Mouse (Mus musculus): ENCODE results near the gene Cngb1. TPM values are rescaled to one million over a fixed set of nuclear protein-coding genes. Genes with fewer than 3 reads are reported as not detected.

Cngb1 gene
- polyA plus RNA-seq (2014; fragmentation: Nextera tagmentation; extraction: Ambion mirVana) = 0.36 TPM in 1 of 2 replicates, not detected in the other

DNA sequence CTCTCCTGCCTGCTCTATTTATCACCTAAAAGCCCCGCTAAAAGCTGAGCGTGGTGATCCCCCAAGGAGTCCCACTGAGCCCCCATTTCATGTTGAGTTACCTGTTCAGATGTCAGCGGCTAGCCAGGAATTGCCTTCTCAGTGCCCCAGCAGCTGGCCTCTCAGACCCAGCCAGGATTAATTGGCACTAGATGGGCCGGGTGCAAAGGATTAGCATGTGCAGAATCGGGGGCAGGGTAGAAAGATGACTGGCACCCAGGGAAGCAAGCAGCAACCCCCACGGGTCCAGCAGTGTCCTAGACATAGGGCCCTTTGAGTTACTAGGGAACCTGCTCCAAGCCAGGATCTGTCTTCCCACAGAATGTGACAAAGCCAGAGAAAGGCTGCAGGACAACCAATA, at the start of gene Cngb1:
Cngb1 (minus strand) TSS at position 155 of the 400 bp plus-strand sequence.
- no peaks in the 10 kb centered on the region for H3K36me3 ChIP-seq (ENCODE audit: control insufficient read depth, insufficient read depth, low read length)
- no peaks in the 10 kb centered on the region for H3K4me1 ChIP-seq (replicated peaks; ENCODE audit: control insufficient read depth, insufficient read depth, low read length)
- no peak within 1 kb of the TSS for H3K4me3 ChIP-seq (ENCODE audit: low read depth, low read length)
- H3K9ac ChIP-seq (ENCODE audit: low read depth, low read length) = no peak within 1 kb of the TSS
- no peaks in the 10 kb centered on the region for H3K27me3 ChIP-seq (replicated peaks; ENCODE audit: control insufficient read depth, insufficient read depth, low read length)
- WGBS = 39% methylated on average over 6 of the region's 6 CpGs
- ATAC-seq (replicated peaks; ENCODE audit: low FRiP score) = no peak
- no peaks in the 10 kb centered on the region for H3K9me3 ChIP-seq (ENCODE audit: control insufficient read depth, low read length)
- no peak for DNase-seq (ENCODE audit: low spot score)
- no peak within 1 kb of the TSS for H3K27ac ChIP-seq (ENCODE audit: low read depth, low read length)
- H3K4me2 ChIP-seq = no peak within 1 kb of the TSS

DNA sequence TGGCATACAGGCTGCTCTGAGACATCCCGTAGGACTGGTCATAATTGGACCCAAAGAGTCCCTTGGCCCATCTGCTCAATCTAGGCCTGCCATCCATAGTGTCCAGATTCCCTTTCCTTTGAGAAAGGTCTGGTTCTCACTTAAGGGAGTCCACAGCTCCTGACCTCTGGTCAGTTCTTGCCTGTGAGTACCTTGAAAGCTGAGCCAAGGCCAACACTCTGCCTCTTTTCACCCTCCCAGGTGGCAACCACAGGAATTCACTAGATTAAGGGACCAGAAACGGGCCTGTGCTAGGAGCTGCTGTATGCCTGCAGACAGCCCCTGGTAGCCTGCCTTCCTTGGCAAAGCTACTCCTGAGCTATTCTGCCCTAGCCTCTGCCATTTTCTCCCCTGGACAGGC, 48.2 kb upstream of the Cngb1 start:
- H3K4me3 ChIP-seq (ENCODE audit: low read depth, low read length) = no peak overlapping the region
- no peak overlapping the region for H3K4me2 ChIP-seq
- DNase-seq (ENCODE audit: low spot score) (no peak), ATAC-seq (replicated peaks; ENCODE audit: low FRiP score) (no peak)
- peaks cover 59% of the 10 kb centered on the region for H3K27me3 ChIP-seq (replicated peaks; ENCODE audit: control insufficient read depth, insufficient read depth, low read length)
- no peaks in the 10 kb centered on the region for H3K36me3 ChIP-seq (ENCODE audit: control insufficient read depth, insufficient read depth, low read length)
- no peaks in the 10 kb centered on the region for H3K9me3 ChIP-seq (ENCODE audit: control insufficient read depth, low read length)
- no peak overlapping the region for H3K9ac ChIP-seq (ENCODE audit: low read depth, low read length)
- no peak overlapping the region for H3K27ac ChIP-seq (ENCODE audit: low read depth, low read length)
- 83% methylated on average over 2 of the region's 2 CpGs for WGBS
- H3K4me1 ChIP-seq (replicated peaks; ENCODE audit: control insufficient read depth, insufficient read depth, low read length) = peaks cover 17% of the 10 kb centered on the region

DNA sequence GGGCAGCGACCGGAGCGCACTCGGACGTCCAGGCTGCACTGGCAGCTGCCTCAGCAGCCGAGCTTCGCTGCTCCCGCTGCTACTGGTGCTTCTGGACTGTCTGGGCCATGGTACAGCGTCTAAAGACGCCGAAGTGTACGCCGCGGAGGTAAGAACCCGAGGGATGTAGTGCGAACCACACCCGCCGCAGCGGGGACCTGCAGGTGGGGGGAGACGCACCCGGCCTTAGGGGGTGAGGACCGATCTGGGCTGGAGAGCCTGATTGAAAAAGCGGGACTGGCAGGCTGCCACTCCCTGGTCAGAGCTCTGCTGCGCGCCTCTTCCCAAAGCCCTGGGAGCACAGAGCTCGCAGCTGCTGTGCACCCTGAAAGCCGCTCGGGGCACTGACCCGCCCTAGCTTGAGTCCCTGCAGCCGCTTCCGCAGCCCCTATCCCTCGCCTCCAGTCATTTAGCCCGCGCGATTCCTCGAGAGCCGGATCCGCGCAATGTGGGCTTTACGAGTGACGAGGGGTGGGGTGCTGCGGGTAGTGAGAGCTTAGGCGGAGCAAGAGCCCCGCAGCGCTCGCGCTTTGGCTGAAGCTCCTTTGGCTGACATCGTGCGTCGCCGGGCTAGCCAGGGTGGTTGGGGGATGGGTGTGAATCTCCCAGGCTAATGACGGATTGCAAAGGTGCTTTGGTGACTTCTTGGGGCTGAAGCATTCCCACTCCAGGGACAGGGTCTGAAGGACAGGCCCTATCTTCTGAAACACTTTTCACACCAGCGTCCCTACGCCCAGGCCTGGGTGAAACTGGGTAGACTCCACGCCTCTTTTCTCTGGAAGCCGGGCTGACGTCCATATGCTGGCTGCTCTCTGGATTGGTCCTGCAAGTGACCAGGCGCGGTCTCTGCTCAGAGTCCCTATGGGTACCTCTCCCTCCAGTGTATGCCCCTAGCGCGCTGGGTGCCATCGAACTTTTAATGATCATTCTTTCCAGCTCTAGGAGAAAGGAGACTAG, 46.8 kb upstream of the Cngb1 start:
- Histone ChIP-seq H3K4me2 (peak overlapping the region; percentile 86), H3K9ac (ENCODE audit: low read depth, low read length) (peak overlapping the region; percentile 51), H3K9me3 (ENCODE audit: control insufficient read depth, low read length) (no peaks in the 10 kb centered on the region), H3K36me3 (ENCODE audit: control insufficient read depth, insufficient read depth, low read length) (no peaks in the 10 kb centered on the region), H3K27me3 (replicated peaks; ENCODE audit: control insufficient read depth, insufficient read depth, low read length) (peaks cover 66% of the 10 kb centered on the region), H3K27ac (ENCODE audit: low read depth, low read length) (no peak overlapping the region), H3K4me1 (replicated peaks; ENCODE audit: control insufficient read depth, insufficient read depth, low read length) (peaks cover 4% of the 10 kb centered on the region), H3K4me3 (ENCODE audit: low read depth, low read length) (peak overlapping the region; percentile 60)
- peak; percentile 66 for DNase-seq (ENCODE audit: low spot score)
- peak; percentile 35; the same call in 1 of the 2 replicates for ATAC-seq (replicated peaks; ENCODE audit: low FRiP score)
- WGBS = 6% methylated on average over 62 of the region's 62 CpGs

DNA sequence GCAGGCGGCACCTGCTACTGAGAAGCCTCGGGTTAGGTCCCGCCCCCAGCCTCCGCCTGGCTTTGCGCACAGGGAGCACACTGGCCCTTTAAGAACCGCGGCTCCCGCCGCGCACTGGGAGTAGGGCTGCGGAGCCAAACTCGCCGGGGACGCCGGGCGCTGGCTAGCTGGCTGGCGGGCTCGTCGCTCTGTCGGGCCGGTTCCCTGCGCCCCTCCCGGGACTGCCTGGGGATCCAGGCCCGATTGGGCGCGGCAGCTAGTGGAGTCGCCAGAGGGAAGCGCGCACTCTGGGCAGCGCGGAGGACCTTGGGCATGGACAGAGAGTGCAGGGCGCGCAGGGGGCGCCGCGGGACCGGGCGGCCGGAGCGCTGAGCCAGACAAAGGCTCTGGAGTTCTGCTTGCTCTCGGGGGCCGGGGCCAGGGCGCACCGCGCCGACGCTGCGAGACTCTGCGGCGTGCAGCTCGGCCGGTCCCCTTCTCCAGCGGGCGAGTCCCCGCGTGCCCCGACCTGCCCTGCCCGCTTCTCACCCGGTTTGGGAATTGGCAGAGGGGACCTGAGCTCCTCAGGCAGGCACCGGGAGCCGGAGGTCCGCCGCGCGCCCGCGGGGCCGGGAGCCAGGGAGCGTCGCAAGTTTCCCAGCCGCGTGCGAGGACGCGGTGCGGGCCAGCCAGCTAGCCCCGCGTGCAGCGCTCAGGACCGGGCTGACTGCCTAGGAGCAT, 45.9 kb upstream of the Cngb1 start, which contains the start of gene Mmp15:
Mmp15 (plus strand) TSS at position 118 of the 720 bp plus-strand sequence.
- DNase-seq (ENCODE audit: low spot score) = peak; percentile 75
- H3K4me2 ChIP-seq = peak within 1 kb of the TSS; percentile 86
- peaks cover 4% of the 10 kb centered on the region for H3K4me1 ChIP-seq (replicated peaks; ENCODE audit: control insufficient read depth, insufficient read depth, low read length)
- H3K36me3 ChIP-seq (ENCODE audit: control insufficient read depth, insufficient read depth, low read length) = no peaks in the 10 kb centered on the region
- H3K9me3 ChIP-seq (ENCODE audit: control insufficient read depth, low read length) = no peaks in the 10 kb centered on the region
- peak within 1 kb of the TSS; percentile 60 for H3K4me3 ChIP-seq (ENCODE audit: low read depth, low read length)
- peak; percentile 44 for ATAC-seq (replicated peaks; ENCODE audit: low FRiP score)
- 2% methylated on average over 79 of the region's 80 CpGs for WGBS
- H3K27me3 ChIP-seq (replicated peaks; ENCODE audit: control insufficient read depth, insufficient read depth, low read length) = peaks cover 66% of the 10 kb centered on the region
- H3K9ac ChIP-seq (ENCODE audit: low read depth, low read length) = peak within 1 kb of the TSS; percentile 51
- no peak within 1 kb of the TSS for H3K27ac ChIP-seq (ENCODE audit: low read depth, low read length)

DNA sequence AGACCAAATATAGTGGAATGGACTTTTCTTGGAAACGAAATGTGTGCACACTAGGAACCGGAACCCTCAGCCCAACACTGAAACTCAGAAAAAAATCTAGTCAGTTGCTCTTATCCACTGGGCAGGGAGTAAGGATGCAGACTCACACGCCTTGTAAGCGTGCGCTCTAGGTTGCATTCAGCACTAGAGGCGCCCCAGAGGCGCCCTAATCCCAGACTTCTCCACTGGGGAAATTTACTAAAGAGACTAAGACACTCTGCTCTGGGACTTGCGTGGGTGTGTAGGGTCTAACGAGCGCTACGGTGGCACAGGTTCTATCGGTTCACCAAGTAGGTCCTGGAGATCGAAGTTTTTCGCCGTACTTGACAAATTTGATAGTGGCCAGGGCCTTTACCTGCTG, 45.1 kb upstream of the Cngb1 start:
- H3K9ac ChIP-seq (ENCODE audit: low read depth, low read length) = no peak overlapping the region
- no peak for ATAC-seq (replicated peaks; ENCODE audit: low FRiP score)
- no peak for DNase-seq (ENCODE audit: low spot score)

DNA sequence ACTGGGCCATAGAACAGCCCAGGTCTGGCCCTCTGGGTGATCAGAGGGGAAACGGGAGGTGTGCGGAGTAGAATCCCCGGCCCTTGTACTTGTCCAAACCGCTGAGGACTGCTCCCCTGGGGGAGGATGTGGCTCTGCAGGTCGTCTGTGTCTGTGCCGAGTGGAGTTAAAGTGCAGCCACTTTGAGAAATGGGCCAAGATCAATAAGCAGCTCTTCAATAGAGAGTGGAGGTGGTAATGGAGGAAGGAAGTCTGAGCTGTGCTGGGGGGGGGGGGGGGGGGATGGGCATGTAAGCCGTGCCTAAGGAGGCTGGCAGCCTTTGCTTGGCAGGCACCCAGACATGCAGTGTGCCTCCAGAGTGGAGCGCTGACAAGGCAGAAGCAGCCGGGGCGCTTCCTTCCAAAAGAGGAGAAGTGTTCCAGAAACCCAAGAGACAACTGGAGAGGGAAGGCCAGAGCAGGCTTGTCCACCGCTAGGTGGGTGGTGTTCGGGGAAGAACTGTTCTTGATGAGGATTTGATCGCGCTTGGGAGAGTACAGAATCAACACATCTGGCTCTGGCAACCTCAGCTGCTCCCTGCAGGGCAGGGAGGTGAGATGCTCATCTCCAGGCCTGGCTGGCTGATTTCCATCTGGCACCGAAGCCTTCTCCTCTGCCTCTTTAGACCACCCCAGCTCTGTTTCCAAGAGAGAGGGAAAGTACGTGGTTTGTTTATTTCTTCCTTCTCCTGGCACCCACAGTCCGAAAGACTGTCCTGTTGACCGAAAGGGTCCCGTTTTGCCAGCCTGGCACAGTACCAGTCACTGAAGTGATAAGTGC, 42.6 kb upstream of the Cngb1 start:
- H3K27me3 ChIP-seq (replicated peaks; ENCODE audit: control insufficient read depth, insufficient read depth, low read length) = peaks cover 48% of the 10 kb centered on the region
- no peak for ATAC-seq (replicated peaks; ENCODE audit: low FRiP score)
- H3K4me1 ChIP-seq (replicated peaks; ENCODE audit: control insufficient read depth, insufficient read depth, low read length) = peaks cover 4% of the 10 kb centered on the region
- H3K36me3 ChIP-seq (ENCODE audit: control insufficient read depth, insufficient read depth, low read length) = no peaks in the 10 kb centered on the region
- H3K4me3 ChIP-seq (ENCODE audit: low read depth, low read length) = no peak overlapping the region
- 57% methylated on average over 19 of the region's 19 CpGs for WGBS
- DNase-seq (ENCODE audit: low spot score) = no peak
- no peak overlapping the region for H3K4me2 ChIP-seq
- H3K9ac ChIP-seq (ENCODE audit: low read depth, low read length) = no peak overlapping the region
- no peak overlapping the region for H3K27ac ChIP-seq (ENCODE audit: low read depth, low read length)
- no peaks in the 10 kb centered on the region for H3K9me3 ChIP-seq (ENCODE audit: control insufficient read depth, low read length)

More for the DNA sequence above, 45.1 kb upstream of the Cngb1 start:
- Histone ChIP-seq H3K4me3 (ENCODE audit: low read depth, low read length) (peak overlapping the region; percentile 60; the same call in 1 of the 2 replicates), H3K27me3 (replicated peaks; ENCODE audit: control insufficient read depth, insufficient read depth, low read length) (peaks cover 65% of the 10 kb centered on the region), H3K27ac (ENCODE audit: low read depth, low read length) (no peak overlapping the region), H3K4me2 (peak overlapping the region; percentile 86), H3K4me1 (replicated peaks; ENCODE audit: control insufficient read depth, insufficient read depth, low read length) (peaks cover 4% of the 10 kb centered on the region), H3K36me3 (ENCODE audit: control insufficient read depth, insufficient read depth, low read length) (no peaks in the 10 kb centered on the region), H3K9me3 (ENCODE audit: control insufficient read depth, low read length) (no peaks in the 10 kb centered on the region)
- 3% methylated on average over 15 of the region's 15 CpGs for WGBS

DNA sequence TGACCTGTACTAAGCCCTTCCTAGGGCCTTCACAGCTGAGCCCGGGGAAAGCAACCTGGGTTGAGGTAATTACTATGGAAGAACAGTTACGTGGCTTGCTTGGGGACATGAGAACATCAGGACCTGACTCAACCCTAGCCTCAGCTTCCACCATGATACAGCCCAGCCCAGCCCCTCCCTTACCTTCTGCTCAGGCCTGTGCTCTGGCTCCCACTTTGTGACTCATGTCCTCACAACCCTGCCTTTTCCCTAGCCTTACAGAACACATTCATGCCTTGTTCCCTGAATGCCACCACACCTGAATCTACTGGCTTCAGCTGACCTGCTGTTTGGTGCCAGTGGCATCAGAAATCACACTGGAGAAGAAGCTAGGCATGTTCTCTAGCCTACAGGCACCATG, 42.0 kb upstream of the Cngb1 start:
- Histone ChIP-seq H3K36me3 (ENCODE audit: control insufficient read depth, insufficient read depth, low read length) (no peaks in the 10 kb centered on the region), H3K27ac (ENCODE audit: low read depth, low read length) (no peak overlapping the region), H3K4me3 (ENCODE audit: low read depth, low read length) (no peak overlapping the region), H3K4me2 (no peak overlapping the region), H3K4me1 (replicated peaks; ENCODE audit: control insufficient read depth, insufficient read depth, low read length) (peaks cover 4% of the 10 kb centered on the region), H3K9me3 (ENCODE audit: control insufficient read depth, low read length) (no peaks in the 10 kb centered on the region), H3K27me3 (replicated peaks; ENCODE audit: control insufficient read depth, insufficient read depth, low read length) (peaks cover 41% of the 10 kb centered on the region), H3K9ac (ENCODE audit: low read depth, low read length) (no peak overlapping the region)
- ATAC-seq (replicated peaks; ENCODE audit: low FRiP score) (no peak), DNase-seq (ENCODE audit: low spot score) (no peak)
- 81% methylated on average over 2 of the region's 2 CpGs for WGBS

All from liver, embryonic 11.5 days (tissue).